Mouse (Mus musculus) left cerebral cortex, adult 9 months (tissue): ENCODE results near the gene Foxn3.

Source experiments
- DNase-seq, 2 experiments: peaks; one replicate each; pipeline ENCODE4 v3.0.0; 2022; ENCODE audit warnings: low spot score in 2 of 2

Foxn3 gene

GRCm38 (mm10) chr12:99260171-99260570, 303.2 kb downstream of the Foxn3 start:
- DNase-seq: no peak

- DNase-seq: no peak
Measured at GRCm38 (mm10) chr12:99257570-99257969, 305.8 kb downstream of the Foxn3 start.

- DNase-seq: no peak
Measured at GRCm38 (mm10) chr12:99256997-99257396, 306.4 kb downstream of the Foxn3 start.

GRCm38 (mm10) chr12:99256463-99256862, 306.9 kb downstream of the Foxn3 start:
- no peak for DNase-seq

GRCm38 (mm10) chr12:99254436-99254835, 308.9 kb downstream of the Foxn3 start:
- DNase-seq: no peak

- no peak for DNase-seq
Measured at GRCm38 (mm10) chr12:99253562-99253961, 309.8 kb downstream of the Foxn3 start.

- DNase-seq: no peak
Measured at GRCm38 (mm10) chr12:99248606-99249005, 314.8 kb downstream of the Foxn3 start.

- no peak for DNase-seq
Measured at GRCm38 (mm10) chr12:99247939-99248338, 315.4 kb downstream of the Foxn3 start.

GRCm38 (mm10) chr12:99246984-99247746, 316.2 kb downstream of the Foxn3 start:
- DNase-seq: no peak

- DNase-seq: no peak
Measured at GRCm38 (mm10) chr12:99244673-99245072, 318.7 kb downstream of the Foxn3 start.

- DNase-seq: no peak
Measured at GRCm38 (mm10) chr12:99244264-99244663, 319.1 kb downstream of the Foxn3 start.

- no peak for DNase-seq
Measured at GRCm38 (mm10) chr12:99243316-99243715, 320.1 kb downstream of the Foxn3 start.

GRCm38 (mm10) chr12:99240185-99240726, 323.1 kb downstream of the Foxn3 start:
- no peak for DNase-seq

GRCm38 (mm10) chr12:99239735-99240134, 323.6 kb downstream of the Foxn3 start:
- no peak for DNase-seq

- no peak for DNase-seq
Measured at GRCm38 (mm10) chr12:99237497-99237896, 325.9 kb downstream of the Foxn3 start.

GRCm38 (mm10) chr12:99234346-99234745, 329.0 kb downstream of the Foxn3 start:
- no peak for DNase-seq

GRCm38 (mm10) chr12:99233386-99233785, 330.0 kb downstream of the Foxn3 start:
- no peak for DNase-seq

- DNase-seq: no peak
Measured at GRCm38 (mm10) chr12:99232478-99232877, 330.9 kb downstream of the Foxn3 start.

- DNase-seq: no peak
Measured at GRCm38 (mm10) chr12:99231321-99231720, 332.1 kb downstream of the Foxn3 start.

- DNase-seq: no peak
Measured at GRCm38 (mm10) chr12:99230783-99231048, 332.7 kb downstream of the Foxn3 start.

- DNase-seq: no peak
Measured at GRCm38 (mm10) chr12:99229973-99230782, 333.2 kb downstream of the Foxn3 start.

- no peak for DNase-seq
Measured at GRCm38 (mm10) chr12:99227313-99227952, 335.9 kb downstream of the Foxn3 start.
